Mouse (Mus musculus) urinary bladder, postnatal 25 days (tissue): ENCODE measurements around the gene Mapk8ip3.
A peak's percentile ranks its signal among the peaks of the same experiment; 100 is the strongest.
"Not testable (repeated sequence)": the region's sequence is repeated elsewhere in the genome, so short reads cannot be mapped to it uniquely, and the experiment has no call there.

Experiments
- DNase-seq: peaks from one replicate; pipeline ENCODE4 v3.0.0; 2022; ENCODE audit warnings: low spot score

Mapk8ip3 gene

DNA sequence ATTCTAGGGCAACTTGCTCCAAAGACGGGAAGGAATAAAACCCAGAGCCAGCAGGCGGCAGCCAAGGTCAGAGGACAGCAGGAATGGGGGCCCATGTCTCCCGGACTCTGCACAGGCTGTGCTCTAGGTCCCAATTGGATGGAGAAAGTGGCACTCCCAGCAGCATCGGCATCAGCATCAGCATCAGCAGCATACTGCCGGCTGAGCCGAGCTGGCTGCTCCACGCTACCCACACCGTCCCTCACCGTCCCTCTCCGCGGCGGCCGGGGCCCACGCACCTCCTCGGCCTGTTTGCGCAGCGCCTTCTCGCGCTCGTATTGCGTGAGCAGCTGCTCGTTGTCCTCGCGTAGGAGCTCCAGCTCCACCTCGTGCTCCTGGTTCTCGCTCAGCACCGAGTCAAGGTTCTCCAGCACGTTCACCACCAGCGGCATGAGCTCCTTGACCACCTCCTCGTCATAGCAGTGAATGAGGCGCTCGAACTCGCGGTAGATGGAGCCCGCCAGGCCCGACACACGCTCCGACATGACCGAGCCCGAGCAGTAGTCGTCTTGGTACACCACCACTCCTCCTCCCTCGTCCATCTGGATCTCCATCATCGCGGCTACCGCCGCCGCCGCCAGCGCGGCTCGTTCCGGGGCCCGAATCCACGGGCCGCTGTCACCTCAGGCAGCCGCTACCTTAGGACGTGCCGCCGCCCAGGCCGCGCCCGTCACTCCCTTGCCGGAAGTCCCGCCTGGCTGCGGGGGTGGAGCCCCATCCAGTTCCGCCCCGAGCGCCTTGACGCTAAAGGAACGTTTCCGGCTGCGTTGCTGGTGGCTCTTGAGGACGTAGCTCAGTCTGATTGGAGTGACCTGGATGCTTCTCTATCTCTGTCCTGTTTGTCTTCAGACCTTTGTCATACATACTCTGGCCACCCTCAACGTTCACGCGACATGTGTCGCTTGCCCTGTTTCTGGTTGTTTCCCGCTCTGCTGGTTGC lies at the start of gene Mapk8ip3:
Mapk8ip3 (minus strand) TSS at position 719 of the 979 bp plus-strand sequence.
- peak; percentile 96 for DNase-seq

DNA sequence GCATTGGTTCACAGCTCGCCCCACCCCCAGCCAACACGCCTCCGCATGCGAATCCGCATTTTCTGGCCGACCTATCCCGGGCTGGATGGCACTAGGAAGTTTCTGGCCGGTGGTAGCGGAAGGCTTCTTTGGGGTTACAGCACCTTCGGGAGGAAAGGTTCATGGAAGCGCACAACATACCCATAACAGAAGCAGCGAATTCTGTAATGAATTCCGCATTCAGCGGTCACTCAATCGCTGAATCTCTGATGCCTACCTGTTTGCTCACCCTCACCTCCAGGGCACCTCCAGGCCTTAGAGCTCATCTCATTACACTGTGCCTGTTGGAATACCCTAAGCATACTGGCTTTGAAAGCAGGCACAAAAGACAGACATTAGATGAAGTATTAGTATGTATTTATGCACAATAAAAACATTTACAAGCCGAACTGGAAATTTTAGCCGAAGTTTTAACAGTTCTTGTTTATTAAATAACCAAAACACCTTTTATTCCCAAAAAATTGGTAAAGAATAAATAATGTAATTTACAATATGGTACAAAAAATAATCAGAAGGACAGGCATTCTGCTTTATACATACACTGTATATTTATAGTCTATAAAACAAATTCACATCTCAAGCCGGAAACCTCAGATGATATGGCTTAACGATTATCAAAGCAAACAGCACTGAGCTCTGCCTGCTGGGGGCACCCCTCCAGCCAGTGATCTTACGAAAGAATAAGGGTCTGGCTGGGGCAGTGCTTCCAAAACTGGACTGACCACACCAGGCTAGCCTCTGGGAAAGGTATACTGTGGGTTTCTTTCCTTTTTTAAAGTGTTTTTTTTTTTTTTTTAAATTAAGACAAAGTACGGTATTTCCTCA lies 24.3 kb upstream of the Mapk8ip3 start:
- no peak for DNase-seq

DNA sequence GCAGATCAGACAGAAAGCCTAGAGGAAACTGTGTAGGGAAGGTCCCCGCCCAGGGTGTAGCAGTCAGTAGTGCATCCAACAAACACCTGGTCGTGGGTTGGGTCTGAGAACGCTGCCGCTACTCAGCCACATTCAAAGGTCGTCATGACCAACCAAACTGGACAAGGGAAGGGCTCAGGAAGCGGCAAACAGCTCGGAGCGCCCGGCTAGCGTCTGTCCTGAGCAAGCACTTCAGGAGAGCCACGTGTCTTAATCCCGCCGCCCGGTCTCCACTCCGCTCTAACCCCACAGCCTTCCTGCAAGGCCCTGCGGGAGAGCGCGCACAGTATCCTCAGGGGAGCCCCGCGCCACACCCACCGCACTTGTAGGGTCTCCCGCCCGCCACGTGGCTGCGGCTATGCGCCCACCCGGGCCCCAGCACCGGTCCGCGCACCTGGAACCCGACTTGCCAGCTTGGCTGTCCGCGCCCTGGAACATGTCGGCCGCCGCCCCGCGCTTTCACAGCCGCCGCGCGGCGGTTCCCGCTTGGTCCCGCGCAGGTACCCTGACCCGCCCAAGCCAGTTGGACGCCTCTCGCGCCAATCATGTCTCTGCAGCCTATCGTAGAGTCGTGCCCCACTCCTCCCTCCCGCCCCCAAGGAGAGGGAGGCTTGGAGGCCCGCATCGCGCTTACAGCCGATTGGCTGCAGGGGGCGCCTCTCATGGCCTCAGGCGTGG lies 23.5 kb upstream of the Mapk8ip3 start, which contains the start of gene Jpt2:
Jpt2 (minus strand) TSS at position 555 of the 717 bp plus-strand sequence.
- peak; percentile 96 for DNase-seq

DNA sequence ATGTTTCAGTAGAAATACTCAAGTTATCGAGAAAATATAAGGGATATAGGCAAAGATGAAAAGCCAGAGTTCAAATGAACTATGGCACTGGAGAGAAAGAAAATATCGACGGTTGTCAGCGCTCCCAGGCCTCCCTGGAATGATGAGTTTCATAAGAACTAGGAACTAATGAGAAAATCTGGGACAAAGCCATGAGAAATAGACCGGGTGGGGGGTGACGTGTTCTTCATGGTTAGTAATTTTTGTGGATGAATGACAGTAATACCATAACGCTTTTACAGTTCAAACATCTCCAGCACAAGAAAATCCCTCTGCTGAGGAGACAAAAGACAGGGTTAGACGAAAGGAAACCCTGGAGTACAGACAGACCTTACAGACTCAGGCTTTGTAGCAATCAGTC lies 22.6 kb upstream of the Mapk8ip3 start:
- no peak for DNase-seq

DNA sequence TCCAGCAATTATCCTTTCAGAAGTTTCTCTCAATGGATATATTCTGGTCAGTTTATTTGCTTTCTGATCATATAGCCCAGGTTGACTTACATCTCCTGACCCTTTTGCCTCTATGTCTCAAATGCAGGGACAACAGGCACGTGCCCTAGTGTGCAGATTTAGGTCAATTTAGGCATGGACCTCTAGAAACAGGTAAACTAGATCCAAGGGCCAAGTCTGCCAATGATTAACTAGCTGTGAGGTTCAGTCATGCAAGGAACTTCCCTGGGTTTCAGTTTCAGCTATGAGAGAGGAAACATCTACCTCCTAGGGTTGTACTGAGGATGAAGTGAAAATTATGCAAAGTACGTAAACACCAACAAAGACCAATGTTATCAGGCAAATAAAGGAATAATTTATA lies 16.5 kb upstream of the Mapk8ip3 start:
- DNase-seq, result no peak

DNA sequence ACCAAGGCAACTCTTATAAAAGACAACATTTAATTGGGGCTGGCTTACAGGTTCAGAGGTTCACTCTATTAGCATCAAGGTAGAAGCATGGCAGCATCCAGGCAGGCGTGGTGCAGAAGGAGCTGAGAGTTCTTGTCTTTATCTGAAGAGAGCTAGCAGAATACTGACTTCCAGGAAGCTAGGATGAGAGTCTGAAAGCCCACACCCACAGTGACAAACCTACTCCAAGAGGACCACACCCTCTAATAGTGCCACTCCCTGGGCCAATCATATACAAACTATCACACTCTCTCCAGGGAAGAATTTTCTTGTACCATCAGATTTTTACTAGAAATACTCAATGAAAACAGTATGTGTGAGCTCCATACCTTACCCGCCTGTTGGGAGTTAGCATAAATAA lies 13.9 kb upstream of the Mapk8ip3 start:
- DNase-seq, result no peak

GRCm38 (mm10) chr17:24948204-24948603 lies 11.4 kb upstream of the Mapk8ip3 start:
- no peak for DNase-seq

DNA sequence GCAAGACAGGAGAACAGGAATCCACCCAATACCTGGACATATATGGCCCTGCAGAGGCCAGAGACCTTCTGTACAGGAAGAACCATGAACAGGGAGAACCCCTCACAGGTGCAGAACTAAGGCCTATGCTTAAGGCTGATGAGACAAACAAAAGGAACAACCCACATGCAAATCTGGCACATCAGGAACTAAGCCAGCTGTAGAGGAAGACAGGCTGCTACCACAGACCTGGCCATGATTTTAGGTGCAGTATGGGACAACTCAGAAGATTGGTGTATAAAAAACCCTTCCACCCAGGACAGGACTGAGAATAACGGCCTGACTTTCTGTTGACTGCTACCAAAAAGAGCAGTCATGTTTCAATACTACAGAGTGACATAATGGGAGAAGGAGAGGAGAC lies 6.8 kb upstream of the Mapk8ip3 start:
- not testable (repeated sequence) for DNase-seq

DNA sequence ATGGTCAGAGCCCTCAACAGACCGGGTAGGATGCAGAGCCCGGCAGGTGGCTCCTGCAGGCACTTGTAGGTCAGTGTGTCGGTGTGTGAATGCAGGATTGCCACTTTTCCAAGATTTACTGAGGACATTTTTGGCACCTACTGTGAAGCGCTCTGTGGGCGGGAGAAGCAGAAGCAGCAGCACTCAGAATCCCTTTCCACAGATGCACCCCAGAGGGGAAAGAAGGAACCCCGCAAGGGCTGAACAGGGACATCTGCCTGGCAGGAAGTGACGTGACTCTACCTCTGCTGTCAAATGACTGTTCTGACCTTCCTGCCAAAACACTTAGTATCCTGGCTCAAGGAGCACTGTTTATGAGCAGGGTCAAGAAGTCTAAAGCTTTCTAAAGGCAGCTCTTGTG lies 6.3 kb upstream of the Mapk8ip3 start:
- no peak for DNase-seq

DNA sequence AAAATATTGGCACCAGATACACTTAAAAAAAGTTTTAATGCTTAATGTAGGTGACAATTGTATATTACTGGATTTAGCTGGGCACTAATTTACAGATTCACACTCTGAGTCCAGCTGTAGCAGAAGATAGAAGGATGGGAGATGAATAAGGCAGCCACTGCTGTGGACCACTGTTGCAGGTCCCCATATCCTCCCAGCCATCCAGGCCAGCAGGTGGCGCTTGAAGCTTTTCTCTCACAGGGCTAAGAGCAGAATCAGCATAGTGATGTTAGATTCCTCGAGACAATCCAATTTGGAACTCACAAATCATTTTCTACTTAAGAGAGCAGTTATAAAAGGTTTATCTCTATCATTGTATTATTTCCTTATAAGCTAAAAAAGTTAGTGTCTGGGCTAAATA lies 5.7 kb upstream of the Mapk8ip3 start:
- DNase-seq, result peak; percentile 18

- no peak for DNase-seq
Observed at GRCm38 (mm10) chr17:24937266-24937665, 489 bp upstream of the Mapk8ip3 start.

- no peak for DNase-seq
Observed at GRCm38 (mm10) chr17:24935666-24936065, 1.1 kb downstream of the Mapk8ip3 start.

GRCm38 (mm10) chr17:24934926-24935325 lies 1.9 kb downstream of the Mapk8ip3 start:
- DNase-seq, result no peak

GRCm38 (mm10) chr17:24933163-24933562 lies 3.6 kb downstream of the Mapk8ip3 start:
- no peak for DNase-seq

DNA sequence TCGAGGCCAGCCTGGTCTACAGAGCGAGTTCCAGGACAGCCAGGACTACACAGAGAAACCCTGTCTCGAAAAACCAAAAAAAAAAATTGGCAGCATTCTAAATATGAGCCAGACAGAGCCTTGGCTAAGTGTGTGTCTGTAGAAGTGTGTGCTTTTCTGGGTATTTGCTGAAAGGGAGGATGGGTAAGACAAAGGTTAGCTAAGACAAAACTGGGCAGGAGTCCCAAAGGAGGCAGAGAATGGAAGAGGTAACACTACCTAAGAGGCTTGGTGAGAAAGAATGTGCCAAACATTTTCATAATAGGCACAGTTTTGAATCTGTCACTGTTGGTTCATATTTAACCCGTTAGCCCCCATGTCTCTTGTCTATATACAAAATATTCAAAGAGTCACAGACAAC lies 4.3 kb downstream of the Mapk8ip3 start:
- DNase-seq, result no peak

DNA sequence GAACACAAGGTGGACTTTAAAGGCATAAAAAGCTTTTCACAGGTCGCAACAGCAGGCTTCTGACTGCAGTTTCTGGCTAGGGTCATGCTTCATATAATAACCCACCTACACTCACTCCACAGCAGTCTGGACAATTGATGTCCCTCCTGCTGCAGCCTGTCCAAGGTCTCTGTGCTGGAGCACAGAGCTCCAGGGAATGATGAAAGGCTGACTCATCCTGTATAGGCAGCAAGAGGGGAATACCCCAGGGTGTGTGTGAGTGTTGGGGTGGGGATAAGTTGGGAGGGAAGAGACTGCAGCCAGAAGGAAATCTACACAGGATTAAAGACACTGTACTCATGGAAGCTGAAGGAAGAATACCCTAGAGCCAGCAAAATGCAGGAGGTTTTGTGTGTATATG lies 7.3 kb downstream of the Mapk8ip3 start:
- DNase-seq, result no peak

DNA sequence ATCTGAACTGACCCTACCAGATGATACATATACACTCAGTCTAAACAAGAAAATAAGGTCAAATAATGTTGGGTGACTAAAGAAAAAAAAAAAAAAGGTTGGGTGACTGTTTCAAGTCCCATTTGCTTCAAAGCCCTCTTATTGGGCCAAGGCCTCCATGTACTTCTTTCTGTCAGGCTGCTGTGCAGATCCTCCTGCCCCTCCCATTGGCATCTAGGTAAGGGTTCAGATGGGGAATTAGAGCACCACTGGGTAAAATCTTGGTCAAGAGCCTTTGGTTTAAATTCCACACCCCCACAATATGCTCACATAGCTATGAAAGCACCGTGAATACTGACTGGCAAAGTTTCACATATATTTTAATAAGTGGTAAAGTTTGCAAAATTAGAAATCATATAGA lies 13.5 kb downstream of the Mapk8ip3 start:
- DNase-seq, result no peak

DNA sequence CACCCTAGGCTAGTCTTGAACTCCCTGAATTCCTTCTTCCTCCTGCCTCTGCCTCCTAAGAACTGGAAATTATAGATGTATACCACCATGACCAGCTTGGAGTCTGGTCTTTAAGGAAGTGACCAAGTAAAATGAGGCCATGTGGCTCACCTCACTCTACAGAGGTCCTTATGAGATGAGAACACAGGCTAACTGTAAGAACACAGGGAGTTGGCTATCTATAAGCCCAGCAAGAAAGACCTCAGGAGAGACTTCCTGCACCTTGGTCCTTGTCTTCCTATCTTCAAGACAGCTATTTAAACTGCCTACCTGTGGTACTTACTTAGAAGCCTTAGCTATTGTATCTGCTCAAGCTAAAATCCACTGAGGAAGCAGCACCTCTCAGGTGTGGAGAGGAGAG lies 22.8 kb downstream of the Mapk8ip3 start:
- DNase-seq, result no peak

DNA sequence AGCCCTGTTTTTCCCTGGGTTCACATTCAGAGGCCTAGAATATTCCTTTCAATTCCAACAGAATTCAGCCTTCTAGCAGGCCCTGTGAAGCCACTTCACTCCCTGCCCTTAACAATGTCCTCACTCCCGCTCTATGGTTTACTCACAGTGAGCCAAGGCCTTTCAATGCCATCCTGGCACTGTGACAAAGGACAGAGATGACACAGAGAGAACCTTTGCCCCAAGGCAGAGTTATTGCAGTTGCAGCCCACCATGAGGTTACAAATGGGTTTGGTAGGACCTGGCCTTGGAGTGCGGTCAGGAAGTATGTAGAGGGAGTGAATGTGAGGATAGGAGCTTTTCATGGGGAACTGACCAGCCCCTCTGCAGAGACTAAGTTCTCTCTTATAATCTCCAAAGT lies 29.2 kb downstream of the Mapk8ip3 start:
- no peak for DNase-seq

- DNase-seq, result no peak
Observed at GRCm38 (mm10) chr17:24903767-24904166, 33.0 kb downstream of the Mapk8ip3 start.

DNA sequence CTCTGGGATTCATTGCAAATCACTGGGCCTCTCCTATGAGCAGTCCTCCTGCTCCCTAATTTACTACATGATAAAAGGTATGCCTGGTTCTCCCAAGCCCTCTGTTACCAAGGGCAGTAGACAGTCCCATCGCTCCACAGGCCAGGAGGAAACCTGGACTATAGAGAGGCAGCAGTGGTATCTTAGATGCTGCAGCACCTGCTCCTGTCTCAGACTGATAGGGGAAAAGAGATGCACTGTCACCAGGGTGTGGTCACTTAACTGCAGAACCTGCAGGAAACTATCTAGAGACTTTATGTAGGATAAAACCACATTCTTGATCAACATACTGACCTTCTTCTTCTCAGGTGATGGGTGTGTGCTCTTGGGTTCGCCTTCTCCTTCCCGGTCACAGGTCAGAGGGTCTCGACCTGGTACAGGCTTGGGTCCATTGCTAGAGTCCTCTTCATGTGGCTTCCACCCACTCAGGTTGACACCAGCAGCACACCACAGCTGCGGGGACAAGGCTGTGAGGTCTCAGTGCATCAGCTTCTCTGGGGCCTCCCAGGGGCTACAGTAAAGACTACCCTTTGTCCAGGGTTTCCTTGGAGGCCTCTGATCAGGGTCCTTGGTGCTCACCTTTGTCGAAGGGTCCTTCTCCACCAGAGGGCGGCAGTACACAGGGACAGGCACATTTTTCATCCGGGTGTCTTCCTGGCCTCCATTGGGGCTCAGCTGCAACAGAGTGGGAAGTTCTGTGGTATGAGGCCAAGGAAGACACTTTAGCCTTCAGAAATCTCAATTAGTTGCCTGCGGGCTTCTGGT lies 33.9 kb downstream of the Mapk8ip3 start:
- no peak for DNase-seq
